Mouse (Mus musculus) left cerebral cortex, adult 6 months (tissue): ENCODE measurements around the gene Sema3f. TPM values are rescaled to one million over a fixed set of nuclear protein-coding genes. Genes with fewer than 3 reads are reported as not detected.

Experiments
- long read RNA-seq, 2 experiments: library from polyadenylated mRNA; unstranded; transcript quantifications; one replicate each; pipeline ENCODE4 v2.0.0; 2019 to 2020
- polyA plus RNA-seq: library from polyadenylated mRNA; unstranded; fragments of <200 nt; fragmentation: Nextera tagmentation; gene quantifications from 2 replicates; pipeline ENCODE4 v1.2.3, GENCODE M21; 2021

Sema3f gene
- 1.1 and 5.3 TPM in 2 replicates for polyA plus RNA-seq
- long read RNA-seq, experiment 1, partial matches to known transcripts, result 3 of 5 reads
- long read RNA-seq, experiment 1, other reads (novel, unspliced or antisense), result 2 of 5 reads
- long read RNA-seq, experiment 2, partial matches to known transcripts, result 1 of 1 reads
- long read RNA-seq, experiment 2, other reads (novel, unspliced or antisense), result 0 of 1 reads

DNA sequence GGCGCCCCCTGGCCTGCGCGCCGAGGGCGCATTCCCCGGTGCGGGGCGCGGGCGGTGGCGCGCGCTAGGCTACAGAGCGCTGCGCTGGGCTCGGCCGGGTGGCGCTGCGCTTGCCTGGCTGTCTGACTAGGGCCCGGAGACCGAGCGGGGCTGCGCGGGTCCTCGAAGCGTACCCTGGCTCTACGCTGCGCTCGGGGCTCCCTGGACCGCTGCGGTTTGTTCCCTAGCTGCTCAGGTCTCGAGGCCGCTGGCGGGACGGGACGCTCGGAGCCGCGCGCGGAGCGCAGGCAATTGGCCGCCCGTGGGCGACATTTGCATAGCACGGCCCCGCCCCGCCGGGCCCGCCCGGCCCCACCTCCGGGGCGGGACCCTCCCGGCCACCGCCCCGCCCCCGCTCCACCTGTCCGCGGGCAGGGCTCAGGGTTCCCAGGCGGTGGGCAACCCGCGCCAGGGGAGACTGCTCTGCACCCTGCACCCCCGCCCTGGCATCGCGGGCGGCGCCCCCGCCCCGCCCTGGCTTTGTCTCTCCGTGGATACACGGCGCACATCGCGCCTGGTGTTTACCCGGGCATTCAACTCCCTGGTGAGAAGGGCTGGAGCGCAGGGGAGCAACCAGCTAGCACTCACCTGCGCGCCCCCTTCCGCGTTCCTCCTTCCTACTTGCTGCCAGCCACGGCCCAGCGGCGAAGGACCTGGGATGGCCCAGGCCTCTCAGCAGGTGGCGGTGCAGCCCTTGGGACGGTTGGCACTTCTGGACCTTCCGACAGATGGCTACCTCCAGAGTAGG is at the start of gene Sema3f:
TSS of gene Sema3f (minus strand) at position 779 of the 787 bp plus-strand sequence.

DNA sequence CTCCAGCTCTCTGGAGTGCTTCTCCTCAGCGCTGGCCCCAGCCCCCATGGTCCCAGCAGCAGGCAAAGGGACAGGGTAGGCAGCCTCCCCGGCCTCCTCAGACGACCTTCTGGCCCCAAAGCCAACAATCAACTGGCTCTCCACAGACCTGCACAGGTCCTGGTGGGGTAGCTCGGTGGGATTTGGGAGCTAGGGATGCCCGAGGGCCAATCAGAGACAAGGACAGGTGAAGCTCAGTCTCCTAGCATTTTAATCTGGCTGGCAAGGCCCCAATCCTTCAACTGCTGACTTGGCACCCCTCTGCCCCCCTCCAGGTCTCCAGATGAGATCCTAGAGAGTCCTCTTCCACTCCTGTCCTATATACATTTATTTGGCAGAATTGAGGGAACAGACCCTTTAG is 30.8 kb downstream of the Sema3f start, which contains the start of gene Gnat1:
TSS of gene Gnat1 (minus strand) at position 212 of the 400 bp plus-strand sequence.

DNA sequence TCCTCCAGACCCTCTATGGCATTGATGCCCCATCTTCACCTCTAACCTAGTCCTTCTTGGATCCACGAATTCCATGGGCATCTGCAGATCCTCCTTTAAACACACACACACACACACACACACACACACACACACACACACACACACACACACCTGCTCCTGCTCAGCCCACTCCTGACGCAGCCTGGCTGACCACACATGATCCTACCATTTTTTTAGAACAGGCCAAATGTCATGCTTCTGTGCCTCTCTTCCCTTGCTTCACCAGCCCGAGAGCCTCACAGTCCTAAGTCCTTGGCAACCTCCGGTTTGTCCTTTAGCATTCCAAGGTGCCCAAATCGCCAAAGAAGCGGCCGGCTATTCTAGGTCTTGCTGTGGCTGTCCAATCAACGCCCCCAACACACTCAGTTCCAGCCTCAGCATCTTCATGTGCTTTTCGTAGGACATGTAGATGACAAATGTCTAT is 40.8 kb downstream of the Sema3f start, which contains the start of gene Slc38a3:
TSS of gene Slc38a3 (minus strand) at position 51 of the 466 bp plus-strand sequence.

DNA sequence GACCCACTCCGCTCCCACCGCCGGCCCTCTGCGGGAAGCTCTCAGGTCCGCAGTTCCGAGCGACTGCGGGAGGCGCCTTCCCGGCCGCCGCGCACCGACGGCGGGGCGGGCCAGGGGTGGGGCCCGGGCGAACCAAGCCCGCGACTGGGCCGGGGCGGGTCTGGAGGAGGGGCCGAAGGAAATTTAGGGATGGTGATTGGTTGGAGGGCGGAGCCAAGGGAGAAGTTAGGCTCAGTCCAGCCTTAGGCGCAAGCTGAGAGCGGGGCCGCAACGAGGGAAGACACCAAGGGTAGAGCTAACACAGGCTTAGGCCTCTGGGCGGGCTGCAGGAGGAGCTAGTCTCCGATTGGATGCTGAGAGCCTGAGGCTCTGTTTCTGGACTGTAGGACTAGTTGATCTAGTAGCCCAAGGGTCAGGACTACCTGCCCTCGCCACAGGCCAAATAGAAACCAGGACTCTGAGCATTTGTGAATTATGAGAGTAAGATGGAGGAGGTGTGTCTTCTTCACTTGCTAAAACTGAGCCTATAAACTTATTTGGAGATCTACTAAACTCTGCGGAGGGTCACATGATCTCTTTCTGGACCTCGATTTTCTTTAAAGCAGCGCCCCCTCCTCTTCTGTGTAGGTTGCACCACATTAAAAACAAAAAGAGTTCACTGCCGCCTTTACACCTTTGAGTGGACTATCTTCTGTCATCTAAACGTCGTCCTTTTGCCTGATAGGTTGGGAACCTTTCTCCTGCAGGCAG is 74.8 kb downstream of the Sema3f start, which contains the start of gene Gnai2:
TSS of gene Gnai2 (minus strand) at position 89 of the 750 bp plus-strand sequence.

Other genes with a start within 250 kb of the Sema3f start
- gene Tmem115, start 176.5 kb downstream of the Sema3f start, polyA plus RNA-seq, result 38.4 and 40.4 TPM in 2 replicates
- gene Cyb561d2, start 168.3 kb downstream of the Sema3f start, polyA plus RNA-seq, result 34.9 and 46.6 TPM in 2 replicates
- gene Nprl2, start 168.2 kb downstream of the Sema3f start, polyA plus RNA-seq, result 62.2 and 70.1 TPM in 2 replicates
- 3.4 and 5.1 TPM in 2 replicates for gene Zmynd10, start 163.2 kb downstream of the Sema3f start, polyA plus RNA-seq
- 11.1 and 12.9 TPM in 2 replicates for gene Rassf1, start 158.9 kb downstream of the Sema3f start, polyA plus RNA-seq
- gene Tusc2, start 147.2 kb downstream of the Sema3f start, polyA plus RNA-seq, result 109 and 120 TPM in 2 replicates
- 11.2 and 13.4 TPM in 2 replicates for gene Hyal2, start 142.5 kb downstream of the Sema3f start, polyA plus RNA-seq
- 2.2 and 2.6 TPM in 2 replicates for gene Hyal1, start 133.5 kb downstream of the Sema3f start, polyA plus RNA-seq
- gene Naa80, start 131.6 kb downstream of the Sema3f start, polyA plus RNA-seq, result 6.1 and 9.8 TPM in 2 replicates
- gene Hyal3, start 129.7 kb downstream of the Sema3f start, polyA plus RNA-seq, result 0.40 and 0.54 TPM in 2 replicates
- gene Ifrd2, start 122.8 kb downstream of the Sema3f start, polyA plus RNA-seq, result 3.6 and 4.9 TPM in 2 replicates
- 1.7 and 2.5 TPM in 2 replicates for gene Sema3b, start 101.2 kb downstream of the Sema3f start, polyA plus RNA-seq
- 38.9 and 84.2 TPM in 2 replicates for gene Gnai2, start 75.1 kb downstream of the Sema3f start, polyA plus RNA-seq
- gene Slc38a3, start 40.9 kb downstream of the Sema3f start, polyA plus RNA-seq, result 41.4 and 55.2 TPM in 2 replicates
- 10.7 and 19.3 TPM in 2 replicates for gene Gnat1, start 30.8 kb downstream of the Sema3f start, polyA plus RNA-seq
- 33.3 and 36.9 TPM in 2 replicates for gene Rbm5, start 60.5 kb upstream of the Sema3f start, polyA plus RNA-seq
- gene Rbm6, start 162.8 kb upstream of the Sema3f start, polyA plus RNA-seq, result 16.6 and 21.4 TPM in 2 replicates
- gene Mon1a, start 177.7 kb upstream of the Sema3f start, polyA plus RNA-seq, result 22.8 and 23.6 TPM in 2 replicates
- 0.36 and 0.51 TPM in 2 replicates for gene Mst1r, start 196.4 kb upstream of the Sema3f start, polyA plus RNA-seq
- gene Actl11, start 218.0 kb upstream of the Sema3f start, polyA plus RNA-seq, result not detected in 2 replicates
- gene Camkv, start 225.2 kb upstream of the Sema3f start, polyA plus RNA-seq, result 185 and 236 TPM in 2 replicates
- gene Traip, start 239.7 kb upstream of the Sema3f start, polyA plus RNA-seq, result 2.8 and 3.7 TPM in 2 replicates